Mouse (Mus musculus): ENCODE measurements around the gene Midn.

DNA sequence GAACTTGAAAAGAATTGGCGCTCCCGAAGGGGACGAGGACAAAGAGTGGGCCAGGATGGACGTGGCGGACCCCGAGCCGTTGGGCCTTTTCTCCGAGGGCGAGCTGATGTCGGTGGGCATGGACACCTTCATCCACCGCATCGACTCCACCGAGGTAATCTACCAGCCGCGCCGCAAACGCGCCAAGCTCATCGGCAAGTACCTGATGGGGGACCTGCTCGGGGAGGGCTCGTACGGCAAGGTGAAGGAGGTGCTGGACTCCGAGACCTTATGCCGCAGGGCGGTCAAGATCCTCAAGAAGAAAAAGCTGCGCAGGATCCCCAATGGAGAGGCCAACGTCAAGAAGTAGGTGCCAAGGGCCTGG is 31.5 kb upstream of the Midn start:
- TF ChIP-seq CTCF (IDR thresholded peaks at IDR 0.05; ENCODE audit: low read depth, low read length) (no peak), POLR2A (IDR thresholded peaks at IDR 0.05; ENCODE audit: extremely low read depth, insufficient read depth, low read length) (no peak)

Data from liver, adult 2 months (tissue).